Mouse (Mus musculus) embryonic facial prominence, embryonic 11.5 days (tissue): ENCODE data around the gene Szt2. TPM values are rescaled to one million over a fixed set of nuclear protein-coding genes. Genes with fewer than 3 reads are reported as not detected.

Experiments
- ATAC-seq: fragments of 200-750 bp; cut with Nextera tagmentation; replicated peaks from 2 replicates; pipeline ENCODE4 v1.8.0; 2017; ENCODE audit warnings: low read depth; ENCODE audit not compliant: insufficient number of reproducible peaks, low FRiP score, low TSS enrichment
- DNase-seq: peaks from one replicate; pipeline ENCODE4 v3.0.0-alpha.2; 2015; ENCODE audit warnings: low spot score
- H3K27ac ChIP-seq: fragments of 300-500 bp; sonication (generic); replicated peaks from 2 replicates; pipeline ENCODE4 v1.5.1; 2014; ENCODE audit warnings: mild to moderate bottlenecking, low read depth, low read length, control low read depth
- H3K27me3 ChIP-seq: fragments of 300-500 bp; sonication (generic); 2 replicates; pipeline ENCODE4 v1.6.1; 2014; ENCODE audit warnings: mild to moderate bottlenecking, low read length, moderate library complexity, mixed read lengths; ENCODE audit not compliant: control insufficient read depth, insufficient read depth
- H3K36me3 ChIP-seq: fragments of 300-500 bp; sonication (generic); replicated peaks from 2 replicates; pipeline ENCODE4 v1.6.1; 2014; ENCODE audit warnings: low read depth, mild to moderate bottlenecking, low read length, moderate library complexity, mixed read lengths; ENCODE audit not compliant: control insufficient read depth, insufficient read depth
- H3K4me1 ChIP-seq: fragments of 300-500 bp; sonication (generic); 2 replicates; pipeline ENCODE4 v1.6.1; 2014; ENCODE audit warnings: low read length, mixed read lengths; ENCODE audit not compliant: control insufficient read depth, insufficient read depth
- H3K4me2 ChIP-seq: fragments of 300-500 bp; sonication (generic); 2 replicates; pipeline ENCODE4 v1.6.1; 2014; ENCODE audit warnings: low read depth, mild to moderate bottlenecking, control low read depth, low read length, moderate library complexity
- H3K4me3 ChIP-seq: fragments of 300-500 bp; sonication (generic); 2 replicates; pipeline ENCODE4 v1.5.1; 2014; ENCODE audit warnings: low read depth, low read length, control low read depth
- H3K9ac ChIP-seq: fragments of 300-500 bp; sonication (generic); replicated peaks from 2 replicates; pipeline ENCODE4 v1.6.1; 2014; ENCODE audit warnings: mild to moderate bottlenecking, control low read depth, low read length
- H3K9me3 ChIP-seq: fragments of 300-500 bp; sonication (generic); replicated peaks from 2 replicates; pipeline ENCODE4 v1.6.1; 2016; ENCODE audit warnings: mild to moderate bottlenecking, low read length, inconsistent platforms, mixed read lengths; ENCODE audit not compliant: control insufficient read depth
- WGBS: fragments of 180-500 bp; shearing (Covaris S2); extraction: QIAGEN DNeasy Blood & Tissue Kit; methylation state at CpG from one replicate; pipeline ENCODE4 v1.1.7; 2014; 5-methylcytosine and 5-hydroxymethylcytosine counted together
- polyA plus RNA-seq: library from polyadenylated mRNA; unstranded; fragments of >200 nt; fragmentation: Nextera tagmentation; extraction: Ambion mirVana; gene quantifications from 2 replicates; pipeline ENCODE4 v1.2.1, GENCODE M21; 2014

The Szt2 gene
- polyA plus RNA-seq, 1 experiment from 2014 or later = 6.8 TPM

GRCm38 (mm10) chr4:118326476-118326875 lies 82.6 kb downstream of the Szt2 start:
- ATAC-seq (no peak), DNase-seq (no peak)
- H3K27ac ChIP-seq = no peak overlapping the region
- H3K4me3 ChIP-seq = no peak overlapping the region
- H3K4me2 ChIP-seq = no peak overlapping the region
- H3K9me3 ChIP-seq = no peaks in the 10 kb centered on the region
- H3K27me3 ChIP-seq = no peaks in the 10 kb centered on the region
- H3K9ac ChIP-seq = no peak overlapping the region
- WGBS = 75% methylated on average over 7 of the region's 7 CpGs
- no peaks in the 10 kb centered on the region for H3K4me1 ChIP-seq
- H3K36me3 ChIP-seq = no peaks in the 10 kb centered on the region

GRCm38 (mm10) chr4:118320636-118321035 lies 88.4 kb downstream of the Szt2 start:
- WGBS = 88% methylated on average over 2 of the region's 2 CpGs
- ATAC-seq (no peak), DNase-seq (no peak)
- Histone ChIP-seq H3K36me3 (no peaks in the 10 kb centered on the region), H3K9ac (no peak overlapping the region), H3K27ac (no peak overlapping the region), H3K4me2 (no peak overlapping the region), H3K4me3 (no peak overlapping the region), H3K27me3 (no peaks in the 10 kb centered on the region), H3K9me3 (no peaks in the 10 kb centered on the region), H3K4me1 (no peaks in the 10 kb centered on the region)

- Histone ChIP-seq H3K9me3 (no peaks in the 10 kb centered on the region), H3K4me1 (no peaks in the 10 kb centered on the region), H3K27ac (no peak overlapping the region), H3K4me2 (no peak overlapping the region), H3K9ac (no peak overlapping the region), H3K36me3 (no peaks in the 10 kb centered on the region), H3K4me3 (no peak overlapping the region), H3K27me3 (no peaks in the 10 kb centered on the region)
- WGBS = 36% methylated on average over 8 of the region's 8 CpGs
- DNase-seq = peak; percentile 14
- 0 out of 2 replicates have a peak, but pooled peaks have one; percentile 14 for ATAC-seq
Measured at GRCm38 (mm10) chr4:118319706-118320344, 89.2 kb downstream of the Szt2 start.

- H3K4me1 ChIP-seq = no peaks in the 10 kb centered on the region
- no peaks in the 10 kb centered on the region for H3K9me3 ChIP-seq
- H3K27me3 ChIP-seq = no peaks in the 10 kb centered on the region
- no peak overlapping the region for H3K4me3 ChIP-seq
- WGBS = 88% methylated on average over 4 of the region's 4 CpGs
- no peak overlapping the region for H3K9ac ChIP-seq
- H3K36me3 ChIP-seq = no peaks in the 10 kb centered on the region
- no peak for DNase-seq
- H3K27ac ChIP-seq = no peak overlapping the region
- no peak for ATAC-seq
- no peak overlapping the region for H3K4me2 ChIP-seq
Measured at GRCm38 (mm10) chr4:118316662-118317061, 92.4 kb downstream of the Szt2 start.

- H3K27me3 ChIP-seq = no peaks in the 10 kb centered on the region
- H3K4me1 ChIP-seq = no peaks in the 10 kb centered on the region
- DNase-seq (peak; percentile 51), ATAC-seq (no peak)
- H3K9me3 ChIP-seq = no peaks in the 10 kb centered on the region
- no peak overlapping the region for H3K4me2 ChIP-seq
- peak overlapping the region; percentile 25; the same call in 1 of the 2 replicates for H3K9ac ChIP-seq
- 42% methylated on average over 8 of the region's 8 CpGs for WGBS
- no peak overlapping the region for H3K27ac ChIP-seq
- H3K36me3 ChIP-seq = no peaks in the 10 kb centered on the region
- H3K4me3 ChIP-seq = no peak overlapping the region
Measured at GRCm38 (mm10) chr4:118315286-118315685, 93.8 kb downstream of the Szt2 start.

Other genes starting within 250 kb of the Szt2 start
- gene Kdm4a, start 229.2 kb downstream of the Szt2 start, polyA plus RNA-seq = 53.2 and 56.7 TPM in 2 replicates
- gene Ptprf, start 117.9 kb downstream of the Szt2 start, polyA plus RNA-seq = 46.3 and 53.5 TPM in 2 replicates
- gene Med8, start 64 bp upstream of the Szt2 start, polyA plus RNA-seq = 141 and 167 TPM in 2 replicates
- gene Elovl1, start 18.8 kb upstream of the Szt2 start, polyA plus RNA-seq = 38.6 and 43.5 TPM in 2 replicates
- 298 and 317 TPM in 2 replicates for gene Cdc20, start 28.1 kb upstream of the Szt2 start, polyA plus RNA-seq
- gene Mpl, start 48.2 kb upstream of the Szt2 start, polyA plus RNA-seq = 1.2 and 1.4 TPM in 2 replicates
- gene Tie1, start 80.8 kb upstream of the Szt2 start, polyA plus RNA-seq = 8.9 and 11.8 TPM in 2 replicates
- gene 2610528J11Rik, start 117.7 kb upstream of the Szt2 start, polyA plus RNA-seq = 2.5 and 3.1 TPM in 2 replicates
- 0.90 and 1.4 TPM in 2 replicates for gene Tmem125, start 134.8 kb upstream of the Szt2 start, polyA plus RNA-seq
- 0.42 and 0.79 TPM in 2 replicates for gene Cfap57, start 211.5 kb upstream of the Szt2 start, polyA plus RNA-seq
- 180 and 191 TPM in 2 replicates for gene Ebna1bp2, start 211.5 kb upstream of the Szt2 start, polyA plus RNA-seq
- gene Olfr62, start 249.7 kb upstream of the Szt2 start, polyA plus RNA-seq = not detected in 2 replicates